Comparison of ENCODE assay signal across 11 mouse cellular contexts in the genomic region with DNA sequence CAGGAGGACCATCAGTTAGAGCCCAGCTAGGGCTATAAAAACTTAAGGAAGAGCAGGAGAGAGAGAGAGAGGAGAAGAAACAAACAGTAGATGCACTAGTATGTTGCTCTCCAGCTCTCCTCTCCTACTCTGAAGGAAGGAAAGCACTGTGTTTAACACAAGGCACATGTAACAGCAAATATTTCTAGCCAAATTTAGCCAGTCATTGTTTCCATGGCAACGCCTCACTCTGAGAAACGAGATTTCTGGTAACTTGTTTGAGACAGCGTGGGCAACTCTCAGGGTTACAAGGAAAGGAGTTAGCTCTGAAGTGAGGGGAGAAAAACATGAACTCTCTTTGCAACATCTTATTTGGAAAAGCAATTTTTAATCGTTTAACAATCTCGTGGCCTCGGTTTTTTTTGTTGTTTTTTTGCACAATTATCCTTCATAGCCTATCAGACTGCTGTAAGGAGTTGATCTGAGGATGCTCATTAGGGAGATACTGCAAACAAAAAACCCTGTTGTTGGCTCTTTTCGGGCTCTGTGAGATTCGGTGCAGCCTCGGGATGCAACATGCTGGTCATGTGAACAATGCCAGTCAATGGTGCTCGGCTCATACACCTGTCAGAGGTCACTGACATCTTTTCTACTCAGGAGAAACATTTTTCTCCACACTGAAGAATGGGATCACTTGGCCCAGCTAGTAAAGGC. TPM values are rescaled to one million over a fixed set of nuclear protein-coding genes. Genes with fewer than 3 reads are reported as not detected.
DNase-seq lines count a peak whose midpoint lies in the region; ATAC-seq and TF ChIP-seq lines count a peak whose summit lies in the region.
"Had no signal": no experiment of that assay in that cellular context is flagged by ENCODE, and none has a peak within 500 bp of the region (broad histone marks: within the 10 kb centered on the region; RNA-seq: fewer than 3 reads in every experiment).

No protein-coding gene starts in this region.

- no peaks in the 10 kb centered on the region for H3K4me1 ChIP-seq in heart, adult 2 months (ENCODE audit: control insufficient read depth, insufficient read depth, low read length)
- H3K4me1 ChIP-seq in hindbrain, embryonic 14.5 days (replicated peaks; ENCODE audit: control insufficient read depth, insufficient read depth, low read length) = peaks cover 9% of the 10 kb centered on the region
- H3K4me1 ChIP-seq in liver, postnatal 0 days (ENCODE audit: insufficient read depth) = no peaks in the 10 kb centered on the region

- no peak for TF ChIP-seq CTCF in heart, adult 2 months (IDR thresholded peaks at IDR 0.05)
- no peak for TF ChIP-seq CTCF in brain, embryonic 14.5 days (IDR thresholded peaks at IDR 0.05; ENCODE audit: borderline replicate concordance, extremely low read depth, insufficient read depth, insufficient read length)
- TF ChIP-seq CTCF in liver, postnatal 0 days (IDR thresholded peaks at IDR 0.05; ENCODE audit: low read depth) = no peak

- H3K9me3 ChIP-seq in hindbrain, embryonic 14.5 days (ENCODE audit: control insufficient read depth, low read length) = no peaks in the 10 kb centered on the region
- H3K9me3 ChIP-seq in liver, postnatal 0 days (ENCODE audit: low read length) = no peaks in the 10 kb centered on the region

- 62% methylated on average over 10 of the region's 10 CpGs for WGBS in heart, adult 2 months
- WGBS in hindbrain, embryonic 14.5 days = 42% methylated on average over 10 of the region's 10 CpGs
- WGBS in liver, postnatal 0 days (ENCODE audit: insufficient replicate concordance) = 62% methylated on average over 10 of the region's 10 CpGs

- intact Hi-C loops in heart, adult 2 months (cut with DNase I) = no loop called here
- intact Hi-C loops in left cerebral cortex, postnatal 36 days (cut with DNase I) = loop anchor here (5.0 to 10.0 kb wide), 2 partner anchors 53 to 121 kb away; no protein-coding TSS in a partner anchor

- H3K9ac ChIP-seq in heart, adult 2 months (ENCODE audit: low read depth, low read length) = no peak overlapping the region
- H3K9ac ChIP-seq in hindbrain, embryonic 14.5 days = no peak overlapping the region
- no peak overlapping the region for H3K9ac ChIP-seq in liver, postnatal 0 days (replicated peaks)

- H3K27ac ChIP-seq in heart, adult 2 months = no peak overlapping the region
- H3K27ac ChIP-seq in hindbrain, embryonic 14.5 days = no peak overlapping the region
- H3K27ac ChIP-seq in liver, postnatal 0 days (ENCODE audit: low read depth) = no peak overlapping the region
- H3K27ac ChIP-seq: gastrocnemius, adult 2 months had no signal

- peak; percentile 68 for DNase-seq in heart, adult 11 months
- no peak for DNase-seq in heart, adult 2 months
- peak; percentile 80 for DNase-seq in brain, embryonic 14.5 days (ENCODE audit: low read depth)
- peak; percentile 74 for DNase-seq in hindbrain, embryonic 14.5 days (ENCODE audit: low spot score)
- DNase-seq in left cerebral cortex, postnatal 36 days (ENCODE audit: low spot score in 2 of 2) = peak; percentile 63 to 74
- no peak for DNase-seq in kidney, postnatal 14 days
- no peak for DNase-seq in urinary bladder, adult 18-20 months (ENCODE audit: low spot score in 2 of 2)
- DNase-seq in liver, postnatal 0 days = no peak
- DNase-seq: gastrocnemius, adult 2 months; kidney, adult 2 months had no signal

- H3K4me2 ChIP-seq in hindbrain, embryonic 14.5 days (replicated peaks) = no peak overlapping the region
- no peak overlapping the region for H3K4me2 ChIP-seq in liver, postnatal 0 days (ENCODE audit: low read depth, low read length)

- TF ChIP-seq EP300 in heart, adult 2 months (IDR thresholded peaks at IDR 0.05; ENCODE audit: insufficient read depth, low read depth, low read length) = no peak
- TF ChIP-seq EP300 in liver, postnatal 0 days (IDR thresholded peaks at IDR 0.05; ENCODE audit: low read depth) = no peak

- no peak overlapping the region for H3K4me3 ChIP-seq in heart, adult 2 months
- H3K4me3 ChIP-seq in hindbrain, embryonic 14.5 days (replicated peaks; ENCODE audit: low read length) = no peak overlapping the region
- no peak overlapping the region for H3K4me3 ChIP-seq in liver, postnatal 0 days (ENCODE audit: low read depth, low read length)
- H3K4me3 ChIP-seq: gastrocnemius, adult 2 months had no signal

- H3K27me3 ChIP-seq in heart, adult 2 months (ENCODE audit: control insufficient read depth, insufficient read depth, low read length) = no peaks in the 10 kb centered on the region
- H3K27me3 ChIP-seq in hindbrain, embryonic 14.5 days (ENCODE audit: control insufficient read depth, insufficient read depth, low read length) = no peaks in the 10 kb centered on the region
- no peaks in the 10 kb centered on the region for H3K27me3 ChIP-seq in liver, postnatal 0 days (ENCODE audit: insufficient read depth, low read length)
- H3K27me3 ChIP-seq: CH12.LX had no signal

- no peak for TF ChIP-seq POLR2A in heart, adult 2 months (IDR thresholded peaks at IDR 0.05; ENCODE audit: insufficient read depth, low read depth, low read length)
- TF ChIP-seq POLR2A in brain, embryonic 14.5 days (IDR thresholded peaks at IDR 0.05; ENCODE audit: borderline replicate concordance, extremely low read depth, insufficient read depth, insufficient read length, poor library complexity, severe bottlenecking) = no peak

- ATAC-seq in hindbrain, embryonic 14.5 days (ENCODE audit: low FRiP score) = no peak; the same call in 1 of the 2 replicates
- ATAC-seq in liver, postnatal 0 days = no peak

- H3K36me3 ChIP-seq in heart, adult 2 months (ENCODE audit: control insufficient read depth, insufficient read depth, low read length) = no peaks in the 10 kb centered on the region
- H3K36me3 ChIP-seq in hindbrain, embryonic 14.5 days (replicated peaks; ENCODE audit: control insufficient read depth, insufficient read depth) = no peaks in the 10 kb centered on the region
- no peaks in the 10 kb centered on the region for H3K36me3 ChIP-seq in liver, postnatal 0 days (replicated peaks; ENCODE audit: insufficient read depth, low read length)

- no peaks in the 10 kb centered on the region for H3K79me2 ChIP-seq in heart, adult 2 months (replicated peaks; ENCODE audit: control insufficient read depth, insufficient read depth, low read length)

RNA-seq across cellular contexts. Expression of a gene that starts 22.3 kb away (rescaled TPM):
- not detected for total RNA-seq in heart, adult 2 months (2021)
- 0.14 and 0.15 TPM in 2 replicates for polyA plus RNA-seq in heart, adult 2 months (2012; rRNA removed)
- 0.04 TPM in 1 of 2 replicates, not detected in the other for polyA plus RNA-seq in brain, embryonic 14.5 days (2012; rRNA removed)
- polyA plus RNA-seq in hindbrain, embryonic 14.5 days (2014; fragmentation: Nextera tagmentation; extraction: Ambion mirVana) = not detected in 2 replicates
- not detected for total RNA-seq in left cerebral cortex, postnatal 36 days (2021)
- polyA plus RNA-seq in liver, postnatal 0 days (2015; fragmentation: Nextera tagmentation; extraction: Ambion mirVana) = 0.09 TPM in 2 replicates
- total RNA-seq: CH12.LX; gastrocnemius, adult 2 months had no signal

RNA-seq across cellular contexts. Expression of a gene that starts 27.8 kb away (rescaled TPM):
- total RNA-seq in heart, adult 2 months (2021) = 10 to 100 TPM; 31.7 to 36.2 TPM
- 10.6 and 15.4 TPM in 2 replicates for polyA plus RNA-seq in heart, adult 2 months (2012; rRNA removed)
- 17.8 and 24.0 TPM in 2 replicates for polyA plus RNA-seq in brain, embryonic 14.5 days (2012; rRNA removed)
- polyA plus RNA-seq in hindbrain, embryonic 14.5 days (2014; fragmentation: Nextera tagmentation; extraction: Ambion mirVana) = 13.9 and 16.1 TPM in 2 replicates
- 100 to 1,000 TPM; 114 to 136 TPM for total RNA-seq in left cerebral cortex, postnatal 36 days (2021)
- 1.8 TPM in 2 replicates for polyA plus RNA-seq in liver, postnatal 0 days (2015; fragmentation: Nextera tagmentation; extraction: Ambion mirVana)

Comparison
In these comparisons a context has a peak if more than half of its experiments do, and no peak if none do; other contexts are left out.
1. DNase-seq: peak in heart, adult 11 months (single experiment), brain, embryonic 14.5 days (single experiment), hindbrain, embryonic 14.5 days (single experiment) and left cerebral cortex, postnatal 36 days (2 of 2); none in heart, adult 2 months (0 of 2), kidney, postnatal 14 days (single experiment), urinary bladder, adult 18-20 months (0 of 2) and liver, postnatal 0 days (single experiment).